Mouse (Mus musculus): ENCODE data around the gene H2-DMb2.
"Not testable (repeated sequence)": the region's sequence is repeated elsewhere in the genome, so short reads cannot be mapped to it uniquely, and the experiment has no call there.

Gene H2-DMb2

DNA sequence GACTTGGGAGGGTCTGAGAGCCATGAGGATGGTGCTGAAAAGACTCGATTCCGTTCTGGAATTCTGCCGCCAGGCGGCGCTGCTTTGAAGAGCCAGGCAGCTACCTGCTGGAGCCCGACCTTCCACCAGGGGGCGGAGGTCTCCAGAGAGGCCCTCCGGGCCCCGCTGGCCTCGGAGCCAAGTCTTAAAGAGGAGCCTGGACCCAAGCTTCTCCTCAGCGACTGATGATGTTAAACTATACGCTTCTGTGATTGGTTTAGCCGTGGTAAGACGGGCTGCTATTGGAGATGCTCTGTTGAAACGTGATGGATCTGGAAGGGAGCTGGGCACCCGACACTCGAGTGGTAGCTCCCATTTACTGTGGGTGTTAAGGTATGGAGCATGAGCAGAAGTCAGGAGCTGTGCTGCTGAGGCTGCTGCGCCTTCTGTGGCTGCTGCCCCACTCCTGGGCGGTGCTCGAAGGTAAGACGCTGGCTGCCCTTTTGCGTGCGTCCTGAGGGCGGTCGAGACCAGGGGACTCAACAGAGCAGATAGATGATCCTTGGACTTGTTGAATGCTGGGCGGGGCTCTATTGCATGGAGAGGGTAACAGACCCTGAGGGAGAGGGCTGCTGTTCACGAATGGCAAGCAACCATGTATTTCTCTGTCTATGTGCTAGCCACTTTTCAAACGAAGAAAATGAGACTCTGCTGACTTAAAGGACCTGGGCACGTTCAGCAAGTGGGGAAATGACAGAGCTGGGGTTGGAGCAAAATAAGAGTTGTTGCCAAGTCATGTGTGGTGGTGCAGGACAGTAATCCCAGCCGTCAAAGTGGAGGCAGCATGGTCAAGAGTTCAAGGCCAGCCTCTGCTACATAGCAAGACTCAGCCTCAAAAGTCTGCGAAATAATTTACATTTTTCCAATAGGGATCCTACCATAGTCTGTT is 7.5 kb upstream of the H2-DMb2 start:
- peak; percentile 100 for DNase-seq (ENCODE audit: low read depth, low spot score)

GRCm38 (mm10) chr17:34137601-34138000 is 5.5 kb upstream of the H2-DMb2 start:
- no peak for DNase-seq (ENCODE audit: low read depth, low spot score)

GRCm38 (mm10) chr17:34138655-34139054 is 4.5 kb upstream of the H2-DMb2 start:
- DNase-seq (ENCODE audit: low read depth, low spot score), result no peak

DNA sequence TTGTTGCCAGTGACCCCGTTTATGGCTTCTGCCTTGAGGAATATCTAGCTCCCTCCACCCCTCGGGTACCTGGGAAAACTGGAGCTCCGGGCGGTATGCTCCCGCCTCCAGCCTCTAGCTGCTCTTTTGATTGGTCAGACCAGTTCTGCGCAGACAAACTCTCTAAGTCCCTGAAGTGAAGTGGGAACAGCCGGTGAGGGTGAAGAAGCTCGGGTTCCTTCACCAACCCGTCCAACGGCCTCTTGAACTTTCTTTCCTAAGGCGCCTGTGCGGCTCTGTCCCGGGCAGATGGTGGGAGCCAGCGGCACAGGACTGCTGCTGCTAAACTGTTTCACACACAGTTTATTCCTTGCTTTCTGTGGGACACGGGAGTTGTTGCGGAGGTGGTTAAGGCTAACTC is 3.7 kb upstream of the H2-DMb2 start:
- no peak for DNase-seq (ENCODE audit: low read depth, low spot score)

DNA sequence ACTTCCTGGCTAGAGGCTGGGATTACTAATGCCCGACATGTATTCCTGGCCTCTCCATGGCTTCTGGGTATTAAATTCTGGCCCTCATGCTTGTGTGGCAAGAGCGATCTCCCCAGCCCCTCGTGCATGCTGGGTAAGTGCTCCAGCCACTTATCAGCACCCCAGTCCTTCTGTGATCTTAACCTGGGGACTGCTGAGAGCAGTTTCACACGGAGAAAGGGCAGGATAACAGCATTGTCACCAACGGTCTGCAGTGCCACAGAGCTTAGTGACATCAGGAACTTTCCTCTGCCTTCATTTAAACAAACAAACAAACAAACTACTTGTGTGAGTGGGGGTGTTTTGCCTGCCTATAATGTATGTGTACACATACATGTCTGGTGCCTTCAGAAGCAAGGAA is 2.9 kb upstream of the H2-DMb2 start:
- DNase-seq (ENCODE audit: low read depth, low spot score), result no peak

DNA sequence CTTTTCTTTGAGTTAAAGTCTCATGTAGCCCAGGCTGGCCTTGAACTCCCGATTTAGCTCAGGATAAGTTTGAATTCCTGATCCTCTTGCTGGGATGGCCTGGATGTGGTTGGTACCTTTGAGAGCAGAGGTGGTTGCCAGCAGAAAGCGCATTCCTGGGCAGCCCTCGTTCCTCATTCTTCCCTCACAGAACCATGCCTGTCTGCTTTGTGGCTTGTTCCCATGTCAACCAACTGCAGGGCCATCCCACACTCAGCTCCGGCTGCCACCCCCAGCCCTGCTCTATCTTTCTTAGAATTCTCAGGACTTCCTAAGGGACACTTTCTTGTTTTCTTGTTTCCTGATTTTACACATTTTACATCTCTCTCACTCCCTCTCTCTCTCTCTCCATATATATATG is 1.7 kb upstream of the H2-DMb2 start:
- no peak for DNase-seq (ENCODE audit: low read depth, low spot score)

- DNase-seq (ENCODE audit: low read depth, low spot score), result no peak
Measured at GRCm38 (mm10) chr17:34142456-34143010, 574 bp upstream of the H2-DMb2 start.

DNA sequence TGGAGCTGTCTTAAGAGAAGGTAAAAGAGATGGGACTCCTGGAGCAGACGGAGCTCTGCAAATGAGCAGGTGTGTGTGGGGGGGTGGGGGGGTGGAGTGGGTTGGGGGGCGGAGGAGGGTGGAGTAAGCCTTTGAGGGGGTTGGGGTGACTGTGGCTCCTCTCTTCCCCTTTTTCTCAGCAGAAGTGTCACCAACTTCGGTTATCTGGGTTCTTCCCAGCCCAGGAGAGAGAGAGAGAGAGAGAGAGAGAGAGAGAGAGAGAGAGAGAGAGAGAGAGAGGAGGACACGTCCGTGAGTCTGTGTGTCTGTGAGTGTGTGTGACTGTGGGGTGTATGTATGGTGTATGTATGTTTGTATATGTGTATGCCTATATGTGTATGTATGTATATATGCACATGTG is 354 bp downstream of the H2-DMb2 start:
- DNase-seq (ENCODE audit: low read depth, low spot score), result no peak

- not testable (repeated sequence) for DNase-seq (ENCODE audit: low read depth, low spot score)
Measured at GRCm38 (mm10) chr17:34144221-34144620, 1.1 kb downstream of the H2-DMb2 start.

DNA sequence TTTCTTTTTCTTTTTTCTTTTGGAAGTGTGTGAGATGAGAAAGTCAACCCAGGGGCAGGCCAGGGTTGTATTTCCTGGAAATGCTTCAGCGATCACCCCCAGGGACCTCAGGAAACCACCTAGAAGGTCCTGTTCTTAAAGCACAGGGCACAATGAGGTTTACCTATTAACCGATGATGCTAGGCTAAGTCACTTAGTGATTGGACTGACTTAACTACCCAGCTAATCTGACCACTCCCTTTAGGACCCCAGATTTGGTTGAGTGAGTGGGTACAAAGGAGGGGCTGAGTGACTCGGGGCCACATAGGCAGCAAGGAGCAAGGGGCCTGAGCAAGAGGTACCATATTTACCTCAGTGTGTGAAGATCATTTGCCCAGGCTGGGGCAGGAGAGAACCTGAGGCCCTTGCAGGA is 1.9 kb downstream of the H2-DMb2 start:
- no peak for DNase-seq (ENCODE audit: low read depth, low spot score)

DNA sequence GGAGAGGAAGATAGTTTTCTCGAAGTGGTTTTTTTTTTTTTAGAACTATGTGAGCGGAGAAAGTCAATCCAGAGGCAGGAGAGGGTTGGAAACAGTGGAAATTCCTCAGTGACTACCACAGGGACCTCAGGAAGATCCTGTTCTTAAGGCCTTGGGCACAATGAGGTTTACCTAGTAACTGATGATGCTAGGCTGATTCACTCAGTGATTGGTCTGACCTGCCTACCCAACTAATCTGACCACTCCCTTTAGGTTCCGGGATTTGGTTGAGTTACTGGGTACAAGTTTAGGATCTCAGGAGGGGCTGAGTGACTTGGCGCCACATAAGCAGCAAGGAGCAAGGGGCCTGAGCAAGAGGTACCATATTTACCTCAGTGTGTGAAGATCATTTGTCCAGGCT is 9.8 kb downstream of the H2-DMb2 start, which contains the start of gene H2-DMb1:
Gene H2-DMb1, plus strand, starts transcription at position 150 of the 400 bp plus-strand sequence.
- DNase-seq (ENCODE audit: low read depth, low spot score), result peak; percentile 86

GRCm38 (mm10) chr17:34155534-34155933 is 12.4 kb downstream of the H2-DMb2 start:
- DNase-seq (ENCODE audit: low read depth, low spot score), result no peak

- peak; percentile 26 for DNase-seq (ENCODE audit: low read depth, low spot score)
Measured at GRCm38 (mm10) chr17:34164202-34164895, 21.2 kb downstream of the H2-DMb2 start.

- DNase-seq (ENCODE audit: low read depth, low spot score), result no peak
Measured at GRCm38 (mm10) chr17:34165033-34165730, 22.1 kb downstream of the H2-DMb2 start.

DNA sequence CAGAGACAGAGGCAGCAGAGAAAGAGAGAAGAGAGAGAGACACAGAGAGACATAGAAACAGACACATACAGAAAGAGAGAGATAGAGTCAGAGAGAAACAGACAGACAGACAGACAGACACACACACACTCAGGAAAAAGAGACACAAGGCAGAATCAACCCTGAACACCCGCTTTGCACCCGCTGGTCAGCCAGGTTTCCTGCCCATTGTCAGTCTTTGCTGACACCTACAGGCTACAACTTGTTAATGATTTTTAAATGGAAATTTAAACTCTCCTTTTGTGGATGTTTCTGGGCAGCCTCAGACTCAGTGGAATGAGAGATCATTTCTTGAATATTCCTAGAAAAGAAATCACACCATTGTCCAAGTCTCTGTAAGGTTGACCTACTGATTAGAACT is 26.2 kb downstream of the H2-DMb2 start:
- peak; percentile 75 for DNase-seq (ENCODE audit: low read depth, low spot score)

DNA sequence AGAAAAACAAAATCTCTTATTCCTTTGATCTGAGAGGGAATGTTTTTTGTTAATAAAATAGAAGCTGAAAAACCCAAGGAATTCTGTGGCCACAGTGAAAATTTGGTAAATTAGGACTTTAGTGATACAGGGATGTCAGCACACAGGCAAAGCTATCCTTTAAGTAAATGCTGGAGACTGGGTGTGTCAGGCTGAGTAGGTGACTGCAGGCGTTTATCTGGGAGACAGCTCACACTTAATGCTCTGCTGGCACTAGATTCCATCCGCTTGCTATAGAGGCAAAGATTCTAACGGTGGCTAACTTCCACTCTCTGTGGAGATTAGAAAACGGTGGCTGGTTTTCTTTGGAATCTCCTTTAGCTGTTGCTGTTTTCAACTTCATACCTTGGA is 27.4 kb downstream of the H2-DMb2 start:
- DNase-seq (ENCODE audit: low read depth, low spot score), result no peak

DNA sequence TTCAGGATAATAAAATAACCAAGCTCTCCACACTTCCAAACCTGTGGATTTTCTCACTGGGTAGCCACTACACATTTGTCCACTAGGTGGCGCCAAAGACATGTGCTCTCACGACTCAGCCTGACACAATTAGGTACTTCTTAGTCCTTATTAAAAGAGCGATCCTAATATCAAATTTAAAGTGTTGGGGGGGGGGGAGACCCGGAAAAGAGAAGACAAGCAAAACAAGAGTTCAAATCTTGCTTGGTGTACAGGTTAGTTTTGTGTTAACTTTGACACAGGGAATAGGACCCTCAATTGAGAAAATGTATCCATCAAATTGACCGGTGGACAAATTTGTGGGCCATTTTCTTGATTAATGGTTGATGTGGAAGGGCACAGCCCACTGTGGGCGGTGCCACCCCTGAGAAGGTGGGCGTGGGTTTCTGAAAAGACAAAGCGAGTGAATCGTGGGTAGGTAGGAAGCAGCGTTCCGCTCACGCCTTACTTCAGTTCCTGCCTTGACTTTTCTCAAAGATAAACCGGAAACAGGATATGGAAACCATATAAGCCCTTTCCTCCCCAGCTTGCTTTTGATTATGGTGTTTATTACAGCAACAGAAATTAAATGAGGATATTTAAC is 27.9 kb downstream of the H2-DMb2 start:
- peak; percentile 88 for DNase-seq (ENCODE audit: low read depth, low spot score)

- DNase-seq (ENCODE audit: low read depth, low spot score), result no peak
Measured at GRCm38 (mm10) chr17:34172528-34172927, 29.4 kb downstream of the H2-DMb2 start.

GRCm38 (mm10) chr17:34174075-34174474 is 31.0 kb downstream of the H2-DMb2 start:
- no peak for DNase-seq (ENCODE audit: low read depth, low spot score)

GRCm38 (mm10) chr17:34177179-34177578 is 34.1 kb downstream of the H2-DMb2 start:
- no peak for DNase-seq (ENCODE audit: low read depth, low spot score)

DNA sequence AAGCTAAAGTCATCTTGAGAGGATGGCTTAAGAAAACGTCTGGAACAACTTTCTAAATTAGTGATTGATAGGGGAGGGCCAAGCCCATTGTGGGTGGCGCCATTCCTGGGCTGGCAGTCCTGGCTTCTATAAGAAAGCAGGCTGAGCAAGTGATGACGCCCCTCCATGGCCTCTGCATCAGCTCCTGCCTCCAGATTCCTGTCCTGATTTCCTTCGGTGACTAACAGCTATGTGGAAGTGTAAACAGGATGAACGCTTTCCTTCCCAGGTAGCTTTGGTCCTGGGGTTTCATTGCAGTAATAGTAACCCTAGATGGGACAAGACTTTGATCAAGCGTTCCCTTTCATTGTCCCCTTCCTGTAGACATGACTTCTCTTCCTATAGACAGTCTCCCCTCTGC is 35.9 kb downstream of the H2-DMb2 start:
- no peak for DNase-seq (ENCODE audit: low read depth, low spot score)

All from 3T3-L1 (cell line).